Mouse (Mus musculus) embryonic facial prominence, embryonic 10.5 days (tissue): ENCODE measurements at regions not wholly inside any gene's neighbourhood (a gene's known extent, or its start where the extent isn't known, plus 50 kb on each side); places are given as distances from the start of the nearest gene placed in this dataset.

ENCODE experiments used
- DNase-seq: peaks from one replicate; pipeline ENCODE4 v3.0.0-alpha.2; 2017; ENCODE audit warnings: low spot score
- H3K27ac ChIP-seq: fragments of 300-500 bp; sonication (generic); replicated peaks from 2 replicates; pipeline ENCODE4 v1.5.1; 2016; ENCODE audit warnings: mild to moderate bottlenecking
- H3K27me3 ChIP-seq: fragments of 300-500 bp; sonication (generic); replicated peaks from 2 replicates; pipeline ENCODE4 v1.6.1; 2016; ENCODE audit warnings: low read depth, mild to moderate bottlenecking; ENCODE audit not compliant: poor library complexity, severe bottlenecking
- H3K36me3 ChIP-seq: fragments of 300-500 bp; sonication (generic); replicated peaks from 2 replicates; pipeline ENCODE4 v1.6.1; 2016; ENCODE audit warnings: mild to moderate bottlenecking, moderate library complexity
- H3K4me1 ChIP-seq: fragments of 300-500 bp; sonication (generic); 2 replicates; pipeline ENCODE4 v1.6.1; 2016
- H3K4me3 ChIP-seq: fragments of 300-500 bp; sonication (generic); 2 replicates; pipeline ENCODE4 v1.5.1; 2016; ENCODE audit warnings: mild to moderate bottlenecking, moderate library complexity
- H3K9me3 ChIP-seq: fragments of 300-500 bp; sonication (generic); 2 replicates; pipeline ENCODE4 v1.6.1; 2016; ENCODE audit warnings: mild to moderate bottlenecking
- WGBS: fragments of 180-500 bp; shearing (Covaris S2); methylation state at CpG from one replicate; pipeline ENCODE4 v1.1.7; 2016; 5-methylcytosine and 5-hydroxymethylcytosine counted together

- no peaks in the 10 kb centered on the region for H3K27me3 ChIP-seq
- H3K4me3 ChIP-seq: no peak overlapping the region
- no peak for DNase-seq
- no peaks in the 10 kb centered on the region for H3K36me3 ChIP-seq
- H3K4me1 ChIP-seq: peaks cover 10% of the 10 kb centered on the region
- WGBS: 76% methylated on average over 11 of the region's 11 CpGs
- no peaks in the 10 kb centered on the region for H3K9me3 ChIP-seq
- H3K27ac ChIP-seq: no peak overlapping the region
Observed at GRCm38 (mm10) chr9:33222066-33222805, 586.2 kb downstream of the Ets1 start.

- Histone ChIP-seq H3K27ac (no peak overlapping the region), H3K36me3 (no peaks in the 10 kb centered on the region), H3K4me1 (peaks cover 6% of the 10 kb centered on the region), H3K4me3 (no peak overlapping the region), H3K27me3 (no peaks in the 10 kb centered on the region), H3K9me3 (no peaks in the 10 kb centered on the region)
- DNase-seq: no peak
- WGBS: 29% methylated on average over 9 of the region's 9 CpGs
Observed at GRCm38 (mm10) chr9:33233699-33234131, 597.7 kb downstream of the Ets1 start.

- Histone ChIP-seq H3K36me3 (no peaks in the 10 kb centered on the region), H3K4me3 (no peak overlapping the region), H3K9me3 (no peaks in the 10 kb centered on the region), H3K4me1 (peaks cover 6% of the 10 kb centered on the region), H3K27me3 (no peaks in the 10 kb centered on the region; the same call in 1 of the 2 replicates), H3K27ac (no peak overlapping the region)
- DNase-seq: no peak
- 87% methylated on average over 2 of the region's 2 CpGs for WGBS
Observed at GRCm38 (mm10) chr9:33238190-33238589, 602.2 kb downstream of the Ets1 start.

GRCm38 (mm10) chr9:33238846-33239245 is 602.8 kb downstream of the Ets1 start:
- no peaks in the 10 kb centered on the region for H3K36me3 ChIP-seq
- no peak for DNase-seq
- no peaks in the 10 kb centered on the region; the same call in 1 of the 2 replicates for H3K27me3 ChIP-seq
- peaks cover 2% of the 10 kb centered on the region for H3K4me1 ChIP-seq
- WGBS: 80% methylated on average over 2 of the region's 2 CpGs
- no peak overlapping the region for H3K27ac ChIP-seq
- H3K9me3 ChIP-seq: no peaks in the 10 kb centered on the region
- no peak overlapping the region for H3K4me3 ChIP-seq

GRCm38 (mm10) chr9:33240506-33240905 is 604.5 kb downstream of the Ets1 start:
- 71% methylated on average over 1 of the region's 1 CpGs for WGBS
- DNase-seq: no peak

GRCm38 (mm10) chr9:33240914-33241635 is 605.1 kb downstream of the Ets1 start:
- H3K4me3 ChIP-seq: no peak overlapping the region
- H3K9me3 ChIP-seq: no peaks in the 10 kb centered on the region
- no peaks in the 10 kb centered on the region; the same call in 1 of the 2 replicates for H3K27me3 ChIP-seq
- WGBS: 81% methylated on average over 3 of the region's 3 CpGs
- H3K36me3 ChIP-seq: no peaks in the 10 kb centered on the region
- no peaks in the 10 kb centered on the region for H3K4me1 ChIP-seq
- no peak for DNase-seq
- no peak overlapping the region for H3K27ac ChIP-seq

More at GRCm38 (mm10) chr9:33240506-33240905, 604.5 kb downstream of the Ets1 start:
- Histone ChIP-seq H3K4me3 (no peak overlapping the region), H3K9me3 (no peaks in the 10 kb centered on the region), H3K27me3 (no peaks in the 10 kb centered on the region; the same call in 1 of the 2 replicates), H3K27ac (no peak overlapping the region), H3K4me1 (no peaks in the 10 kb centered on the region), H3K36me3 (no peaks in the 10 kb centered on the region)

- H3K9me3 ChIP-seq: no peaks in the 10 kb centered on the region
- WGBS: 37% methylated on average over 2 of the region's 2 CpGs
Observed at GRCm38 (mm10) chr9:33246932-33247331, 610.9 kb downstream of the Ets1 start.

GRCm38 (mm10) chr9:33258241-33258640 is 622.2 kb downstream of the Ets1 start:
- 42% methylated on average over 6 of the region's 6 CpGs for WGBS
- H3K27me3 ChIP-seq: no peaks in the 10 kb centered on the region
- H3K27ac ChIP-seq: no peak overlapping the region
- no peaks in the 10 kb centered on the region for H3K36me3 ChIP-seq
- H3K4me1 ChIP-seq: peaks cover 6% of the 10 kb centered on the region
- no peak overlapping the region for H3K4me3 ChIP-seq
- no peak for DNase-seq
- no peaks in the 10 kb centered on the region for H3K9me3 ChIP-seq

More at GRCm38 (mm10) chr9:33246932-33247331, 610.9 kb downstream of the Ets1 start:
- Histone ChIP-seq H3K4me1 (no peaks in the 10 kb centered on the region), H3K27ac (no peak overlapping the region), H3K4me3 (no peak overlapping the region), H3K36me3 (no peaks in the 10 kb centered on the region), H3K27me3 (peaks cover 4% of the 10 kb centered on the region; the same call in 1 of the 2 replicates)
- peak; percentile 67 for DNase-seq

- 30% methylated on average over 4 of the region's 4 CpGs for WGBS
- Histone ChIP-seq H3K36me3 (no peaks in the 10 kb centered on the region), H3K9me3 (no peaks in the 10 kb centered on the region), H3K27me3 (no peaks in the 10 kb centered on the region), H3K4me3 (no peak overlapping the region), H3K4me1 (peaks cover 6% of the 10 kb centered on the region), H3K27ac (no peak overlapping the region)
- peak; percentile 69 for DNase-seq
Observed at GRCm38 (mm10) chr9:33260171-33260570, 624.1 kb downstream of the Ets1 start.

GRCm38 (mm10) chr9:33289381-33289780 is 653.4 kb downstream of the Ets1 start:
- no peaks in the 10 kb centered on the region for H3K27me3 ChIP-seq
- H3K9me3 ChIP-seq: no peaks in the 10 kb centered on the region
- WGBS: 88% methylated on average over 5 of the region's 5 CpGs

GRCm38 (mm10) chr9:33292116-33292515 is 656.1 kb downstream of the Ets1 start:
- Histone ChIP-seq H3K27ac (no peak overlapping the region), H3K9me3 (no peaks in the 10 kb centered on the region), H3K4me1 (peaks cover 3% of the 10 kb centered on the region; the same call in 1 of the 2 replicates), H3K27me3 (no peaks in the 10 kb centered on the region), H3K36me3 (no peaks in the 10 kb centered on the region), H3K4me3 (no peak overlapping the region)
- no peak for DNase-seq

More at GRCm38 (mm10) chr9:33289381-33289780, 653.4 kb downstream of the Ets1 start:
- DNase-seq: no peak
- H3K27ac ChIP-seq: no peak overlapping the region
- H3K4me3 ChIP-seq: no peak overlapping the region
- 0 out of 2 replicates have a peak, but pooled peaks cover 2% of the 10 kb centered on the region for H3K4me1 ChIP-seq
- no peaks in the 10 kb centered on the region for H3K36me3 ChIP-seq

GRCm38 (mm10) chr9:33295925-33296324 is 659.9 kb downstream of the Ets1 start:
- WGBS: 11% methylated on average over 2 of the region's 2 CpGs

More at GRCm38 (mm10) chr9:33295925-33296324, 659.9 kb downstream of the Ets1 start:
- H3K27me3 ChIP-seq: no peaks in the 10 kb centered on the region
- DNase-seq: no peak
- no peak overlapping the region for H3K27ac ChIP-seq
- H3K4me3 ChIP-seq: no peak overlapping the region
- peaks cover 3% of the 10 kb centered on the region; the same call in 1 of the 2 replicates for H3K4me1 ChIP-seq
- H3K9me3 ChIP-seq: no peaks in the 10 kb centered on the region
- H3K36me3 ChIP-seq: no peaks in the 10 kb centered on the region
